Mouse (Mus musculus): ENCODE measurements around the gene Spata32.

Gene Spata32

DNA sequence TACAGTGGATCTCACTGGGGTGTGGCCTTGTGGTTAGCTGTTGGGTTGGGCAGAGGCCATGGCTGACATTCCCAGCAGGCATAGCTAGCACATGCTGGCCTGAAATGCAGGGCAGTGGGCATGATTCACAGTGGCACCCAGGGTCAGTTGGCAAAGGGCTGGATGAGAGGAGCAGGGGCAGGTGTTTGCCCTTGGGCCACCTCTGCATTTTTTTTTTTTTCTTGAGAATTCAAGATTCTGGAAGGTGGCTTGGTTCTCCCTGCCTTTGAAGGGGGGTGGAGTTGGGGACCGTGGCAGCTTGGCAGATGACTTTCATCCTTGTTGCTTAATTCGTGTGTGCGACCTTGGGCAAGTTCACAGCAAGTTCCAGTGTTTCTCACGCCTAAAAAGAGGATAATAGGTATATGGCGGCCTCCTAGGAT is 43.8 kb downstream of the Spata32 start:
- DNase-seq (ENCODE audit: low spot score in 2 of 2), result no peak

DNA sequence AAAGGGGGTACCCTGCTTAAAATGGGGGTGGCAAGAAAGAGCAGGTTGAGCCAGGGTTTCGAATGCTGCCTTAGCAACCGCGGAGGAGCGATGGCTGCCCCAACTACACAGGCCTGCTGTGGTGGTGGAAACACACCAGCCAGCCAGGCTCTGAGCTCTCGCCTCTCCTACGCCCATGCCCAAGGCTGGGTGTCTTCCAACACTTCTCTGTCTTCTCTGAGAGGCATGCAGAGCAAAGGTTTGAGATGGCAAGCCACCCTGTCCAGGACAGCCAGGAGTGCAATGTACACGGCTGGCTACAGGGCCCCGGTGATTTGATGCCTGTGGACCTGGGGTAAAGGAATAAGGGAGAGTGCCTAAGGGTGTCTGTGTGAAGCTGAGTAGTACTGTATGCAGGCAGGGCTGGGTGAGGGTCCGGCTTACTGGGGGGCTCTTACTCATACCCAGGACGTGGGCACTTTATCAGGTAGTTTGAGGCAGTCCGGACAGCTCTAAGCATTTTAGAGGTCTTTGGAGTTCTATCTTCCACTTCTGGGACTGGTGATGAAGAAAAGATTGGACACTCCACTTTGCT is 44.4 kb downstream of the Spata32 start:
- no peak for DNase-seq (ENCODE audit: low spot score in 2 of 2)

DNA sequence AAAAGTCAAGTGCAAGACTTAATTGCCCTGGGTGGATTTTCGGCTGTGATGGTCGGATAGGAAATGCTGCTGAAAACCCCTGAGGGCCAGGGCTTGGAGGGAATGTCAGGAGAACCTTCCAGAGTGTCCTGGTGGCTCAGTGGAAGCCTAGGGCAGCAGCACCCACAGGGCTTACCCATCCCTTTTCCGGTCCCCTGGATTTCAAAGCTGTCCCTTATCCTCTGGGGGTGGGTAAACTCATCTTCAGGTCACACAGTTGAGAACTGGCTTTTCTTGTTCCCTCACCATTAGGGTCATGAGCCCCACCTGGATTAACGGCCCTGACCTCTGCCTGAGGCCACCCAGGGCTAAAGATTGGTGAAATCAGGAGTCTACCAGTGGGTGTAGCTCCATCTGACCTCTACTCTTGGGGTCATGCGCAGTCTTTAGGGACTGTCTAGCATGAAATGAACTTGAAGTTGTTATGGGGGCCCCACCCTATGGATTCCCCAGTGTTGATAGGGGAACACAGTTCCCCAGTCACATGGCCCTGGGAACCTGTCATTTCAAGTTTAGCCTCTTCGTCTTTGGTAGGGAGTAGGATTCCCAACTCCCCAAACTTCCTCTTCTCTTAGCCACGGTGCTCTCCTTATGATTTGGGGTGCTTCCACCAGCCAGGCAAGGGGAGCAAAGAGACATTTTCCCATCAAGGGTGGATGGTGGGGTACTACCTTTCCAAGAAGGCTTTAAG is 45.0 kb downstream of the Spata32 start:
- DNase-seq (ENCODE audit: low spot score in 2 of 2), result no peak

DNA sequence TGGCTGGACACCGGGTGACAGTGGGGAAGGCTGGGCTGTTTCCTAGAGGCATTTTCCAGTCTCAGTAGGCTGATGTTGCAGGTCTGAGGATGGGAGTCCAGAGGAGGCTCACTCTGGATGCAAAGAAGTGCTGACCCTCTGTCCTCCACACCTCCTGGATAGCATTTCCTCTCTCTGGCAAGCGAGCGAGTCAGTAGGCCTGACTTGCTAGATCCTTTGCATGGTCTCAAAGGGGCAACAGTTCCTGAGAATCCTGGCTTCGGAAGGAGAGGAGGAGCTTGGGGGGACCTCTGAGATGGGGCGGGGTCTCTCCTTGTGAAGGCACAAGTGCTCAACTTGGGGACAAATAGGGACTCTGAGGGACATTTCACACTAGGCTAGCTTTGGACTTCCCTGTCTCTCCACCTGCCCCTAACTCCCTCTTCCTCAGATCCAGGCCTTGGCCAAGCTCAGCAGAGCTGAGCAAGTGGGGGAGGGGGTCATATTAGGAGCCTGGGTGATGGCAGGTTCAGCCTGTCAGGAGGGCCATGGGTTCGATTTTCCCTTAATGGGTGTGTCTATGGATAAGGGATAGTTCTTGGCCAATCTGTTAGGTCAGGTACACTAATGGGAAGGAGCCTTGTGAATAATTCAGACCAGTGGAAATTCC is 45.7 kb downstream of the Spata32 start:
- no peak for DNase-seq (ENCODE audit: low spot score in 2 of 2)

DNA sequence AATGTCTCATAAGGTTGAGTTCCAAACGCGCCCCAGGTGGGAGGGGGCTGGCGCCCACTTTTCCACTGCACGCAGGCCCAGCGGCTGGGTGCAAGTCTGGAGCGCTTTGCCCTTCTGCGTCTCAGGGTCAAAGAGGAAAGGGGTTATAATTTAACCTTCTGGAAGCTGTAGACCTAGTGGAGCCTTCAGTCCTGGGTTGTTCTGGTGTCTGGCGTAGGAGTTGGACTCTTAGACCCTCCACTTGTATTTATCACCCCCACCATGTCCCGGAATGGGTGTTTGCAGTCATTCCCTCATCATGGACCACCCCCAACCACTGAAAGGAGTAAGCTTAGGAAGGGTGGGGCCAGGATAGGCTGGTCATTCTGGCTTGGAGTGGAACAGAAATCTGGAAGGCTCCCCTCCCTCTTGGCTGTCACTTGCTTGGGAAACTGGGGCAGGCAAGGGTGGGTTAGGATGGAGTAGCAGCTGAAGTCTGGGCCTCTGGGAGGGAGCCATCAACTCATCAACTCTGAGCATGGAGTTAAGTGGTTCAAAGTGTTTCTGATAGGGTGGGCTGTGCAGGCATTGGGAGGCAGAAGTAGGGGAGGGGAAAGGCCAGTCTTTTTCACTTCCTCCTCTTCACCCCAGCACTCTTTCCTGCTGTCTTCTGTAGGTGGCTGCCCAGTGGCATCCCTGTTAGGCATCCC is 46.4 kb downstream of the Spata32 start:
- no peak for DNase-seq (ENCODE audit: low spot score in 2 of 2)

DNA sequence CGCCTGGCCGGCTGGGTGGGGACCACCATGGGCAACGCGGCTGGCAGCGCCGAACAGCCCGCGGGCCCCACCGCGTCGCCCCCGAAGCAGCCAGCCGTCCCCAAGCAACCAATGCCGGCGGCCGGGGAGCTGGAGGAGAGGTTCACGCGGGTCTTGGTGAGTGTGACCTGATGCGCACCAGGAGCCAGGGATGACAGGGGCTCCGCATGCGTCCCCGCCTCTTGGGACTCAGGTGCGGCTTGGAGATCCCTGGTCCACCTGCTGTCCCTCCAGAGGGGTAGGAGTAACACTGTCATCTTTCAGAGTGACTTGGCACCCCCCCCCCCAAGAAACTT is 47.0 kb downstream of the Spata32 start:
- no peak for DNase-seq (ENCODE audit: low spot score in 2 of 2)

DNA sequence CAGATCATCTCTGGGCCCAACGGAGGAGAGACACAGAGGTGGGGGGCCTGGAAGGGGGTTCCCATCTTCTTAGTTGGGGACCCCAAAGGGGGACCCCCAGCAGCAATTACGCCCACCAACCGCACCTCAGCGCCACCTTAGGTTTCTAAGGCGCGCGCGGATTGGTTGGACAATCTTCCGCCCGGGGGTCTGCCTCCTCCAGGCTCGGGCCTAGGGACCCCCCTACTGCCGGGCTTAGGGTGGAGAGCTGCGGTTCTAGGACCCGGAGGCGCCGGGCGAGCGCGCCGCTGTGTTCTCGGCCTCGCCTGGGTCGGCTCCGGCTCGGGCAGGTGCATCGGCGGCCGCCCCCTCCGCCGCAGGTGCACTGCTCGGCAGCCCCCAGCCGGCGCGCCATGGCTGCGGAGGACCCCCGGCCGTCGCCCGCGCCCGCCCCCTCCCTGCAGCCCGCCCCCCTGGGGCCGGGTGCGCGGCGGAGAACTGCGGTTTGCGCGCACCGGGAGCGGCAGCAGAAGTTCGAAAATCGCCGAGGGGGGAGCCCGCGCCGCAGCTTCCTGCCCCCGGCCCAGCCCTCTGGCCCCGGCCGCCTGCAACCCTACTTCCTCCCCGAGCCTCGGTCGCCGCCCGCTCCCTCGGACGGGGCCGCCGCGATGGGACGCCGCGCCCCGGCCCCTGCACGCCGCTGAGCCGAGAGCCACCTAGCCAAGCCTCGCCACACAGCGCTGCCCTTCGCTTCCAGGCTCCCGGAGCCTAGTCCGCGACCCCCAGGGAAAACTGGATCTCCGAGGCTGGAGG is 47.5 kb downstream of the Spata32 start, which contains the start of gene Fmnl1:
Fmnl1 (plus strand) TSS at position 614 of the 792 bp plus-strand sequence.
- peak in 1 of 2 experiments; percentile 24 for DNase-seq (ENCODE audit: low spot score in 2 of 2)

DNA sequence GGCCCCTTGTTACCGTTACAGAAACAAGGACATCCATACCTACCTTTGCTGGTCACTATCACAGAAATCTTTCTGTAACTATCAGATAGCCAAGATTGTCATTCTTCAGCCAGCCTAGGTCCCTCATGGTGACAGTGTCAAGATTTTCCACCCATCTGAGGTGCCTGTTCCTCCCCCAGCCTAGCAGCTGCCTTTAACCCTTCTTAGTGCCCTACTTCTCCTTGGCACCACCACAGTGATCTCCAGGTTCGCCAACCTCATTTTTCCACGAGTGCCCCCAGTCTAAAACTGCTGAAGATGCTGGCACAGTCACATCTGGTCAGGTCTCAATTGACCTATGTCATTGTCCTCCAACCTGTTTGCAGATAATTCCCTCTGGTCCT is 48.1 kb downstream of the Spata32 start:
- DNase-seq (ENCODE audit: low spot score in 2 of 2), result no peak

DNA sequence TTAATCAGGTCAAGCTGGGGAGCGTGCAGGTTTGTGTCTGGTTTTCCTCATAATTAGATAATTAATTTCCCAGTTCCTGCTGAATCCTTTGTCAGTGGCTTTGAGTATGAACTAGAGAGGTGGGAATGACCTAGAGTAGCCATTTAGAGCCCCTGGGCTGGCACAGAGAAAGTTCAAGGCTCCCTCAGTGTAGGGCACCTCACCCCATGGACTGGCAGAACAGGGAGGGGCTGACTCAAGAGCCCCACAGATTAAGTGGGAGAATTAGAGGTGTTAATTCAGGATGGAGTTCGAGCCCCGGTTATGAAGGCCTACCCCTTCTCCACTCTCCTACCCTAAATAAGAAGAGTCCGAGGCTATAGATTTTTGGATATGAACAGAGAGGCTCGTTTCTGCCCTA is 48.6 kb downstream of the Spata32 start:
- DNase-seq (ENCODE audit: low spot score in 2 of 2), result no peak

DNA sequence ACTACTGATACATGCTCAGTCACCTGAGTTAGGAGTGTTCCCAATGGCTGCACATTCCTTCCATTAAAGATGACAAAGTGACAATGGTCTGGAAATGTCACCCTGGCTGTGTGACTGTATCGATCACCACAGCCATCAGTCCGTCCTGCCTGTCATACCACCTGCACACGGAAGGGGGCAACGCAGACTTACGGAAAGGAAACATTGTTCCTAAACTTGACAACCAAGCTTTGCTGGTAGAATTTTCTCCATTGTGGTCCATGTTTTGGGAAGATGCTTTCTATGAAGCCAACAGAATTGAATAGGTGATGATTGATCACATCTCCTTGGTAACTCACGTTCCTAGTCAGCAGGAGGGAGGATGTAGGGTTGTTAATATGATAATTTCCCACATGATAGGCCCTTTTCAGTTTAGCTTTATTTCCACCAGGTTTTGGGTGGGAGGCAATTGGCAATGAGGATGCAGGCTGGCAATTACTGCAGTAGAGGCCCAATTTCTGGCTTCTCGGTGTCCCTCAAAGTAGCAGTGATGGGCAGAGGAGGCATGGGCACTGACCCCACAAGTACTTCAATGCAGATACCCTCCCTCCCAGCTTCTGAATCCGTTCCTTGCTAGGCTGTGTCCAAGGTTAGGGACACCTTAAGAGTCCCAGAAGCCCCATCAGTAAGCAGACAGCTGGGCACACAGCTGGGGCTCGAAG is 49.4 kb downstream of the Spata32 start:
- DNase-seq (ENCODE audit: low spot score in 2 of 2), result peak; percentile 66 to 73

DNA sequence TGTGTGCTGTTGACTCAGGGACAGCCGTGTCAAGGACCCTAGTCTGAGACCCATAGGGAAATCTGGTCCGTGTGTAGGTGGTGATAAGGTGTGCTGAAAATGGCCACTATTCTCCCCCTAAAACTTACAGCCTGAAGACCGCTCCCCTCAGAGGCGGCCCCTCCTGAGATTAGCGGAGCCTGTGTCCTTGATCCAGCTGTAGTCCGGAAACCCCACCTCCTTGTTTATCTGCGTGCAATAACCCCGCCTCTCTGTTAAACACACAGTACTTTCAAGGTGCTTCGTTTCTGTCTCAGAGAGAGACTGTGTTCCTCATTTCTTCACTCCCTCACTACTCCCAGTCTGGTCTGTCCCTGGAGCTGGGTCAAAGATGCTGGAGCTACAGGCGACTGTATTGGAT is 53.8 kb downstream of the Spata32 start:
- DNase-seq (ENCODE audit: low spot score in 2 of 2), result no peak

DNA sequence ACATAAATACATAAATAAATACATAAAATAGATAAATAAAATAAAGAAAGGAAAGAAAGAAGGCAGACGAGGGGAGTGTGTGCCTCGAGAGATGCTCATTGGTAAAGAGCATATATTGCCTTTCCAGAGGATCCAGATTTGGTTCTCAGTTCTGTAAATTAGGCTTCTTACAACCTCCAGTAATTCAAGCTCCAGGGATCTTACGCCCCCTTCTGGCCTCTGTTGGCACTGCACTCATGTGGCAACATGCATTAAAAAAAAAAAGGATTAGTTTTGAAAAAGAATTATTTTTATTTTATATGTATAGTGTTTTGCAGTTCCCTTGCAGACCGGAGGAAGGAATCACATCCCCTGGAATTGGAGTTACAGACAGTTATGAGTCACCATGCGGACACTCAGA is 56.1 kb downstream of the Spata32 start:
- no peak for DNase-seq (ENCODE audit: low spot score in 2 of 2)

DNA sequence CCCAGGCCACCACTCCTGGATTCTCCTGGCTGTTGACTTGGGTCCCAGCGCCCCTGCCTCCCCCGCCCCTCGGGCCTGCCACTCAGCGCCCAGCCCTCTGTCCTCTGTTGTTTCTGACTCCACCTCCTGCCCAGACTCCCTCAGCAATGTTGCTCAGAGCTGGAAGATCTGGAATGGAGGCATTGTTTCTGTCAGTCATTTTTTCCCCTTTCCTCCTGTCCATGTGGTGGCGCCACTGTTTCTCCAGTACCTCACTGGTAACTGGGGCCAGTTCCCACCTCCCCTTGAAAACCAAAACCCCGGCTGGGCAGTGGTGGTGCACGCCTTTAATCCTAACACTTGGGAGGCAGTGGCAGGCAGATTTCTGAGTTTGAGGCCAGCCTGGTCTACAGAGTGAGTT is 56.8 kb downstream of the Spata32 start:
- no peak for DNase-seq (ENCODE audit: low spot score in 2 of 2)

DNA sequence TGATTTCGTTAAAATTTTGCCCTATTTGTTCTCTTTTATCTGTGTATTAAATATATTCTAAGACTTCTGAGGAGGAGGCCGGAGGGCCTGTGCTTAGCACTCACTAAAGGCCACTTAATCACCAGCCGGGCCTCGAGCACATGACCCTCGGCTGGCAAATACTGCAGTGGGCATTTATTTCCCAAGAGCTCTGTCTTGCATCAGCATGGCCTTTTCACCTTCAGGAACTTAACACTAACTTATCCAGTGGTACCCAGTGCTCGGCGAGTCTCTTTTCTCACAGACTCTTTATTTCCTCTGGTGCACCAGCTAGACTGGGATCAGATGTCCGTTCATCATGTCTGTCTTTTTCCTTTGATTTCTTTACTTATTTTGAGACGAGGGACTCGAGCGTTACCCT is 57.5 kb downstream of the Spata32 start:
- DNase-seq (ENCODE audit: low spot score in 2 of 2), result no peak

DNA sequence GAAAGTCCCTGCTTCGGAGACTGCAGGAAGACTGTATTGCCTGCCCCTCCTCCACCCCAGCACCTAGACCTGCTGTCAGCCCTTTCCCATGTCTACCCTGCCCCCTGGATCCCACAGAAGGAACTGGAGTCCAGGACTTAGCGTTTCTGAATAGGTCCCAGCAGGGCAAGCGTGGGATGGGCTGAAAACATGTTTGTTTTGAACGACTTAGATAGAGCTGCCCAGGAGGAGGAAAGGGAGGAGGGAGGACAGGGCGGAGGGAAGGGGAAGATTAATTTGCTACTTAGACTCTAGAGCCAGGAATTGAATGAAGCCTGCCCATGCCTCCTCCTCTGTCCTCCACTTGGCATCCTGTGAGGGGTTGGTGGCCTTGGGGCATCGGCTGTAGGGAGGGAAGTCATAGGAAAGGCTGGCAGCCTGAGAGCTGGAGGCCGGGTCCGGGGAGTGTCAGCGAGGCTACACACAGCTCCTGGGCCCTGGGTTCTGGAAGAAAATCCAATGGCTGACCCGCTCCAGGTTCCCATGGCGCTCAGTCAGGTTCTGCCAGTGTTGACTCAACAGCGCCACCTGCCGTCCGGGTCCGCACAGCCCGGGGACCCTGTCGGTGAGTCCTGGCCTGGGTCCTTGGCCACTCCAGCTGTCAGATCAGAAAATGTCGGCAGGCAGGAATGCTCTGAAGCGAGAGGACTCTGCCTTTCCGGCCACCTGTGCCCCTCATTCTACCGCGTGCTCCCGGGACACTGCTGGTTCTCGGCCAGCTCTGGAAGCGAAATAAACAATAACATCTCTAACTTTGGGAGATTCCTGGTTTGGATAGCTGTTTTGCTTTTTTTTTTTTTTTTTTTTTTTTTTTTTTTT is 59.4 kb downstream of the Spata32 start:
- peak; percentile 96 for DNase-seq (ENCODE audit: low spot score in 2 of 2)
